Mouse (Mus musculus) liver, postnatal 0 days (tissue): ENCODE results near the gene Sgcb.

Experiments used
- CTCF ChIP-seq: sonication (generic); IDR thresholded peaks from 2 replicates; pipeline ENCODE4 v1.5.1; 2016; ENCODE audit warnings: antibody characterized with exemption, low read depth
- EP300 ChIP-seq: IDR thresholded peaks from 2 replicates; pipeline ENCODE4 v1.6.1; 2016; ENCODE audit warnings: antibody characterized with exemption, low read depth, mild to moderate bottlenecking

DNA sequence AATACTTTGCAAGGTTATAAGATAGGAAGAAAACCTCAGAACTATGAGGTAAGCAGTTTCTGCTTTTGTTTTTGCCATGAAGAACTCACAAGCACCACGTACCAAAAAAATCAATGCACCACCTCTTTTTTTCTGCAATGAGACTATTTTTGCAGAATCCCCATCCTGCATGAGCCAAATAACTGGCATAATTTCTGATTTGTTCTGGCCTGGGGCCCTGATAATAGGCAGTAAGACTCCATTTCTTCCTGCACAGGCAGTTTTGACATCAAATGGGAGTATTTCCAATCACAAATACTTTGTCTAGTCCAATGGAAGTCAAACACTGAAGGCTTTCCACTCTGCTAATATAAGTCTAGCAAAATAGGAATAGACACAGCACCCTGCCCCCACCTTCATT lies 46.2 kb upstream of the Sgcb start:
- no peak for TF ChIP-seq CTCF
- no peak for TF ChIP-seq EP300
